Mouse (Mus musculus): ENCODE results near the gene Enox1.

Gene Enox1

DNA sequence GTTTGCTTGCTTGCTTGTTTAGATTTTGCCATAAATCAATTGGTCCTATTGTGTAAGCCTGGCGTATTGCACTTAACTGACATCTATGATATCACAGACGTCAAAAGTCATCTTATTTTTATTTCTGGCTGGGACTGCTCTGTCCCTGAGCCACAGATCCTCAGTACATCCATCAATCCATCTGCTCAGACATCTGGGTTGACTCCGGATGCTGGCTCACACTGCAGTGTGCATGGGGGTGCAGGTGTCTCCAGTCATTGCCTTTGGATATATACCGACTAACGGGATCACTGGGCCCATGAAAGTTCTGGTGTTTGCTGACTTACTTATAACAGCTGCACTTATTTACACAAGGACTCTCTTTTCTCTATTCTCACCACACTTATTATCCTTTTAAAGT, 419.8 kb downstream of the Enox1 start:
- no peak for DNase-seq (ENCODE audit: low spot score in 2 of 2)

DNA sequence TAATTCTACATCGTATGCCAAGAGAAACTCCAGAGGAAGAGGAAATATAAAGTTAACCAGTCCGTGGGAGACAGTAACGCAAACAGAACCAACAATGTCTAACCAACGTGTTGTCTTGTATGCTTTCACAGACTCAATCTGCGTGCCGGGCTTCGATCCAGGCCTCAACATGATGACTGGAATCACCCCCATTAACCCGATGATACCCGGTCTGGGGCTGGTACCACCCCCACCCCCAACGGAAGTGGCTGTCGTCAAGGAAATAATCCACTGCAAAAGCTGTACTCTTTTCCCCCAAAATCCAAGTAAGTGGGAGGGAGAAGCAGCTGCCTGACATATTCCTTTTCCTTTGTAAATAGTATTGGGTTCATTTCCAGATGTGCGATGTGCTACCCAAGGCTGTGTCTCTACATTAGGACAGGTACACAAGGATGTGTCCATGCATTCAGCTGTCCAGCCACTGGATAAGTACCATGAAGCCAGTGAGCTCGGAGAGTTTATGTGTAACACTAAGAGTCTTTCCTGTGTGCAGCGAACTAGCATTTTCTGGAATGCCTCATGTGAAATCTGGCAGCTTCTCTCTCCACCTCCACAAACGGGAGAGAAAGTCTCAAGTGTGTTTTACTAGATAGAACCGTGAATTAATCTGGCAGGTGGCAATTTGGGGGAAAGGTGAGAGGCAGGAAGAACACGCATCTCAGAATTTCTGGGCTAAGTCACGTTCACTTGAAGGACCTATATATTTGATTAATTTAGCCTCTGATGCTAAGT, 421.1 kb downstream of the Enox1 start:
- no peak for DNase-seq (ENCODE audit: low spot score in 2 of 2)

DNA sequence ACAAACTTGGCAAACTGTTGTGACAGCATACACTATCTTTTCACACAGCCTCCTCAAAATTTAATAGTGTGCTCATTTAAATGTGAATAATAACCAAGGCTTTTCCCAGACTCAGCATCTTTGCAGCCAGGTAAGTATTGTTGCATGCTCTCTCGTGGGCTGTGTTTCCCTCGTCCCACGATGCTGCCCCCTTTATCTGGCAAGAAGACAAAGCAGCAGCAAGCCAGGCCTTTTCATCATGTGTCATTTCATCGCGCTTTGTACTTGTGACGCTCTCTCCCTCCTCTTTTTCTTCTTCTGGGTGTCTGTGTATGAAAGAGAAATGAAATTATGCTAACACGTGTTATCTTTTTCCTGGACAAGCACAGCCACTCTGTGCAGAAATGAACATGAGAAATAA, 421.8 kb downstream of the Enox1 start:
- no peak for DNase-seq (ENCODE audit: low spot score in 2 of 2)

DNA sequence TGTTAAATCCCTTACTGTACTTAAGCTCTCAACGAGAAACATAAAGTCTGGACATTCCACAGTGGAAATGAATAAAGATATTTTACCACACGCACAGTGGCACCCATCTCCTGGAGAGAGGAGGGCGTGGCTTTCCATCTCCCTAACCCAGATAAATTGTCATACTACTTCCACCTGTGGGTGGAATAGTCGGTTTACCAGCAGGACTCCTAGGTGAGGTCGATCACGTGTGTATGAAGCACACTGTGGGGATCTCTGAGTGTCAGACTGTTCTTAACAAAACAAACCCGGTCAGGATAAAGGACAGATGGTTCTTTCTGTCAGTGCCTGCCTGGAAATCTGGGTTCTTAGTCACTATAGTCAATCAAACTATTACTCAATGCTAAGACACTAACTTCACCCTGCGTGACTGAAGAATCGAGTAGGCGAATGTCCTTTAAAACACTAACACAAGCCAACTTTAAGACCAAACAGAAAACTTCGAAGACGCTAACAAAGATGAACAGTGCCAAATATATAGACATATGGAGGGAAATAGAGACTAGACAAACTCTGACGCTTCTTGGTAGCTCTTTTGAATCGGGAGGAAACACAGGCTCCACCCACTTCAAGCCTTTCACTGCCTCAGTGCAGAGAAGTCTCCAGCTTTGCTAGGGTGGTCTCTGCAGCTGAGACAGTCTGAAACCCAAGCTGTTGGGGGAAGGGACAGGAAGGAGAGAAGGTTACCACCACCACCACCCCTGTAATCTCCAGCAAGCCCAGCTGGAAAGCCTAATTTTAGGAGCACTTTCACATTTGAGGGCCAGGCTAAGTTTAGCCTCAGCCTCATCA, 423.8 kb downstream of the Enox1 start:
- no peak for DNase-seq (ENCODE audit: low spot score in 2 of 2)

DNA sequence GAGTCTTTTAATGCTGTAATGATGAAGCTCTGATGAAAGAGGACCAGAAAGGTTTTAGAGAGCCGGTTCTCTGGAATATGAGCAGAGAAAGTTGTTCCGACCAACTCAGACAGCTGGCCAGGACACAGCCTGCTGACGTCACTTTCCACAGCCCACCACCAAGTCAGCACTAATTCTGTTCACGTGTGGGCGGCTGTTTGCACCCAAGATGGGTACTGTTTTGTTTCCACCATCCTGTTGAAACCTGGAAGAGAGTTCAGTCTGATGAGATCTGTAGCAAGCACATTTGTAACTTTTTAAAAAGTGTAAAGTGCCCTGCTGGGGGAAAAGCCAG, 424.3 kb downstream of the Enox1 start:
- DNase-seq (ENCODE audit: low spot score in 2 of 2): peak in 1 of 2 experiments; percentile 42

DNA sequence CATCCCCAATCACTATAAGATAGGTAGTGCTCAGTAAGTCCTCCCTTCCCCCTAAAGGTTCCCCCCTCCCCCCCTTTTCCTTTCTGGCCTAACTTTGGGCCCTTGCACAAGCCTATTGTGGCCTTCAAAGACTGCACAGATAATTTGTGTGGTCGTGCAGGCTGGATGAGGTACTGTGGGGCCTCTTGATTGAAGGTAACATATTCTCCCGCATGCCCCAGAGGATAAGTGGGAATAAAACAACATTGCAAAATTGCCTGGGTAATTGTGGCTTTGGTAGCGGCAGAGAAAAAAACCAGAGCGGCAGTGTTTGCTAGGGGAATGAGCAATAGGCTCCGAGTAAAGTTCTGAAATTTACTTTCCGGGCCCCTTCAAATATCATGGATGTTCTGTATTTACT, 425.1 kb downstream of the Enox1 start:
- DNase-seq (ENCODE audit: low spot score in 2 of 2): no peak

DNA sequence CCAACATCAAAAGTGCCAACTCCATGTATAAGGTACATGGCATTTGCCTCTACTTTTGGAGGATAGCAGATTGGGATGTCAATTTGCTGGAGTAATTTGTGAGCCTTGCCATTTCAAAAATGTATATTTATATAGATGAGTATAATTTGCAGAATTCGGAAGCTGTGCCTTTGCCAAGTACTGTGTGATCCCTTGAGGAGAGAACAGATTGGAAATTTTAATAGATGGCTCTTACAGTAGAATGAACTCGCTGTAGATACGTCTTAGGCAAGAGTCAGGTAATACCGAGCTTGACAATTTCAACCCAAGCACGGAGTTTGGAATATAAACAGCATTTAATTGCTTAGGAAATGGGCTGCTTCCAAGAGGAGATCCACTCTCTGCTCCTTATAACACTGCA, 427.9 kb downstream of the Enox1 start:
- no peak for DNase-seq (ENCODE audit: low spot score in 2 of 2)

DNA sequence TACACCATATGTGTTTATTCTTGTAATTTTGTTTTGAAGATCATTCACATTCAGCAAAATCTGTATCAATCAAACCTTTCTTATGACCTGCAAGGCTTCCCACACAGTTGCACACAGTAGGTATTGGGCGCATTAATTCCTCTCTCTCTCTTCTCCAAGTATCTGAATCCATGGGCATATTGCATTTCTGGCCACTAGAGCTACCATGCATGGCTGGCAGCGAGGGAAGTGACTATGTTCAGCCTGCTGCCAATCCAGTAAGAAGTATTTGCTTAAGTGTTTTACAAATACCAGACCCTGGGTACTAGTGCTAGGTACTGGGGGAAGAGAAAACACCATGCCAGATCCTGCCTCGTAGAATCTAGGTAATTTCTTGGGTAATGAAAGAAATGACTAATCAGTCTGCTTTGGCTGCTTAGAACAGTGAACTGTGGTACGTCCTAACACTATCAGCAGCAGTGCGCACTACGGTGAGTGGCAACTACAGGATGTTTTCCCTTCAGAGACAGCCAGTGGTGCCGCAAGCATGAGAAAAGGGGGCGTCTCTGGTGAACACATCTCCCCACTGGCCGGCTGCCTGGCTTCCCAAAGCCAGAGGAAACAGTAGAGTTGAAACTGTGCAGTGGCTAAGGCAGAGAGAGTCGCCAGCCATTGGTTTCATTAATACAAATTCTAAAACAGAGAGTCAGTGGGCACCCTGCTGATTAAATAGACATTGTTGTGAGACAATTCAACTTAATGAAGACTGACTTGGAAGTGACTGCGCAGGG, 428.7 kb downstream of the Enox1 start:
- DNase-seq (ENCODE audit: low spot score in 2 of 2): no peak

DNA sequence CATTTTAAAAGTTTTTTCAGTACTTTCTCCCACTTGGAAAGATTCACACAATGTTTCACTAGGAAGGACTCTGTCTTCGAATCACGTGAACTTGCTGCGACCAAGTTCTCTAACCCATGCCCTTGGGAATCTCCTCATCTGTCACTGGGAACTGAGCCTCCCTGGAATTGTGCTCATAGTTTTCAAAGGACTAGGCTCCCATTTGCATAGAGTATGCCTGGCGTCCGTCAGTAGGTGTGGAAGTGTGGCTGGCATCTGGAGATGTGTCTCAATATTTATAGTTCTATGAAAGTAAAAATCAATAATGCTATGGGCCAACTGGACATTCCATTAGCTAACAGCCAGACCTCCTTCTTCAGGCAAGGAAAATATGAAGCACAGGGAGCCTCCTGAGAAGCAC, 429.5 kb downstream of the Enox1 start:
- DNase-seq (ENCODE audit: low spot score in 2 of 2): no peak

DNA sequence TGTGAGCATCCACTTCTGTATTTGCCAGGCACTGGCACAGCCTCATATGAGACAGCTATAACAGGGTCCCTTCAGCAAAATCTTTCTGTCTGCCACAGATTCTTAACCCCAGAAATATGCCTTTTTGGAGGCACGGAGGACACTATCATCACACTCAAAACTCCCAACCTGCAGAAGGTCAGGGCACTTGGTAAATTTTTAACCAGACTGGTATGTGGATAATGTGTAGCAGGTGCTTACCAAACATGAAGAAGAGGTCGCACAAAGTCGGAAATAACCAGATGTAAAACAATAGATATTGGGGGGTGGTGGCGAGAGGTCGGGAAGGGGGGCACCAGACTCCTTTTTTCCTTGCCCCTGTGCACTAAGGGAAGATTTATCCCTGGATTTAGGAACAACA, 430.6 kb downstream of the Enox1 start:
- DNase-seq (ENCODE audit: low spot score in 2 of 2): no peak

DNA sequence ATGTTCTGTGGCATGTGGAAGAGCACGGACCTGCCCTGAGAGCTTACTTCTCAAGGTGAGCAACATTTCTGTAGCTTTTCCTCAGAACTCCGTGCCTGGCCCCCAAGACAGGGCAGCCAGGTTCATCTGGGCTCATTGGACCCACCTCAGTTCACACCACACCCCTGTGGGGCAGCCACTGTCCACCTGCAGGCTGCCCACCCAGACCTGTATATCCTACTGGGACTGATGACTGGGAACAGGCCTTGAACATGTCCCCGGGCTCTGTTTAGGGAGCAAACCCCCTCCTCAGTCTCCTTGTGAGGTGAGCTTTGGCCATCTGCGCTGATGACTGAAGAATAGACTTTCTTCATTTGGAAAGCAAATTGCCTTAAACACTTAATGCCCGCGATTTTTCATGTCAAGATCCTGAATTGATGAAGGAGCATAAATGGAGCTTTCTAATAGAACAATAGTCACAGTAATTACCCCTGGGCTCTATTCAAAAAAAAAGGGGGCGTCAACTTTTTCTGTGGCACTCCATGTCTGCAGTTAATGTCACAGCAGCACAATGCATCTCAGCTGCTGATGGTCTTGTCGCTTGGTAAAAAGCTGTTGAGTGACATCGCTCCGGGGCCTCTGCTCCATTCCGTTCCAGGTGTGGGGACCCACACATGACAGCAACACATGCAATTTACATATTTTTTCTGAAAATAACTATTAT, 436.7 kb downstream of the Enox1 start:
- no peak for DNase-seq (ENCODE audit: low spot score in 2 of 2)

DNA sequence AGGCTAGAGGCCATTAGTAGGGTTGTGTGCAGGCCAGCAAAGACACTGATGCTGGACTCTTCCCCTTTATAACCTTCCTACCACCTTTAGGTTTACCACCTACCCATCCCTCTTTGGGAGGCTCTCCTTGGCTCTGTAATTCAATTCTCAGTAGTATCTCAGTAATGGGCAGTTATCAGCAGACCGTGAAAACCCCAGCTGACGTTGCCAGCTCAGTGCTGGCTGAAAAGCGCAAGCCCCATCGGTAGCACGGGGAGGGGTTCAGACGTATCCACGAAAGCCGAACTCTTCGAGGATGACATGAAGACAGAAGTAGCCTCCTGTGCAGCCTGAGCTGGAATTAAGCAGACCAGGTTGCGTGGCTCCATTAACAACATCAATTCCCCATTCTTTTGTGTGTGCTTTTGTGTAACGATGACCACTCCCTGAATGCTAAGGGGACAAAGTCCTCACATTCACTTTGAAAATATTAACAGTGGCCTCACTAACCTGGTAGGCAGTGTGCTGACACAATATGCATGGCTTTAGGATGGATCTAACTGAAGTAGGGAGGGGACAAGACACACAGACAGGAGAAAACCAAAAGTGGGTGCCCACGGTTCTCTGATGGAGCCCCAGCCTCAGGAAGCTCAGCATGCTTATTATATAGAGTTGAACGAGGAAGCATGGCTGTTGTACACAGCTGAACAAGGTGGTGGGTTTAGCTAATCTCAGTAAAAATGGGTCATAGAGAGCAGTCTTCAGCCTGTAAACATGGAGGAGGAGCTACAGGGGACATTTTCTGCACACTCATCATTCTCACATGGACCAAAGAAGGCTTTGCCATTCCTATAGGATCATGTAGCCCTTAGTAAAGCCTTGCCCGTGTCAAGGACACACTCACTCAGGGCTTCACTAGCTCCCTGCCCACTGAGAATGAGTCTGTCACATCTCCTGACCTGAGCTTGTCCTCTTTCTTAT, 439.9 kb downstream of the Enox1 start:
- DNase-seq (ENCODE audit: low spot score in 2 of 2): no peak

DNA sequence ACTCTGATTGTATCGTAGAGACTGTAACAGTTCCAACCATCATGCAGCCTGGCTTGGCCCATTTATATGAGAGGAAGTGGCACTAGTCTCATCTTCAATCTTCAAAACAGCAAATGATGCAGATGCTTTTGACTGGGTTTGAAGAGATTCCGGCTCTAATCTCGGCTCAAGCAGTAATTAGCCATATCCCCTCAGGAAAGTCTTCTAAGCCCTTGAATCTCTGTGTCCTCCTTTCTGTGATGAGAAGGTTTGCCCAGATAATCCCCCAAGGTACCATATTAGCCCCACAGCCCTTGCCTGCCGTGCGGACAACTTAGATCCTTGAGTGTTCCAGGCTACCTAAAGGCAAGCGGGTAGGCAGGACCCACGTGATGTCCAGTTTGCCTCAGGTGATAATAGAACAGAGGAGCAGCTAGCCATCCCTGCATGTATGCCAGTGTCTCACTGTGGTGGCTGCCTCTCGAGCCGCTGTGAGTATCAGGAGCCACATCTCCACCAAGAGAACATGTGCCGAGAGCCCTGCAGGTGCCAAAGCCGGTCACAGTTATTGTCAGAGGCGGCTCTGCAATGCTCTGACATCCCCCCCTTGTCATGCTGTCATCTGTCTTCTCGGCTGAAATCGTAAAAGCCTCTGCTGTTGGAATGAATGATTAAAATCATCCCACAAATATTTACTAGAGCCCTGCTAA, 442.6 kb downstream of the Enox1 start:
- DNase-seq (ENCODE audit: low spot score in 2 of 2): no peak

DNA sequence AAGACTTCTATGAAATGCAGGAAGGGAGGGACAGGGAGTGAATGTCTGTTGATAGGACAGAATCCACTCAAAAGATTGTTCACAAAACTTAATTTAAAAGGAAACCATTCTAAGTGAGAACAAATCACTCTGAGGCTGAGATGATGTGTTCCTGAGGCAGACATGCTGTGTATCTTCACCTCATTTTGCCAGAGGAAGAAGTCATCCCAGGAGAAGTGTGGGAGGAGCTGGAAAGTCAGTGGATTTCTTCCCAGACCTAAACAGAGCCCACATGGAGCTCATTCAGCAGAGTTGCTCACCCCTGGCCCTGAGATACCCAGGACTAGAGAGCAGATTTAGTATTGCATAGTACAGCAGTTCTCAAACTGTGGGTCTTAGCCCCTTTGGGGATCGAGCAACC, 444.2 kb downstream of the Enox1 start:
- DNase-seq (ENCODE audit: low spot score in 2 of 2): no peak

DNA sequence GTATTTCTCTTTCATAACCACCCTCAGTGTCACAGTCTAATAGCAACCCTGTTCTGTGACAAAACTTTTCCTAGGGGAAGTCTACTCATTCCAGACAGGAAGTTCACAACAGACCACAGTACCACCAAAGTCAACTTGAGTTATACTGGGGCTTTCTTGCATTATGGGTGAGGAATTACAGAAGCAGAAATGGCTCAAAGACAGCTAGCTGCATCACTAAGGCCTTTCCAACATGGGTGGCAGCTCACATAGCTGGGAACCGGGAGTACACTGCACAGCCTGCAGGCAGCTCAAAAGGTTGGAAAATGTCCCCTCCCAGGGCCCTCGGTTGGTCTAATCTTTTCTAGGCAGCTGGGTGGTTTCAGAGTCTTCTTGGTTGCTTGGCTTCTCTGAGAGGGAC, 444.9 kb downstream of the Enox1 start:
- DNase-seq (ENCODE audit: low spot score in 2 of 2): no peak

DNA sequence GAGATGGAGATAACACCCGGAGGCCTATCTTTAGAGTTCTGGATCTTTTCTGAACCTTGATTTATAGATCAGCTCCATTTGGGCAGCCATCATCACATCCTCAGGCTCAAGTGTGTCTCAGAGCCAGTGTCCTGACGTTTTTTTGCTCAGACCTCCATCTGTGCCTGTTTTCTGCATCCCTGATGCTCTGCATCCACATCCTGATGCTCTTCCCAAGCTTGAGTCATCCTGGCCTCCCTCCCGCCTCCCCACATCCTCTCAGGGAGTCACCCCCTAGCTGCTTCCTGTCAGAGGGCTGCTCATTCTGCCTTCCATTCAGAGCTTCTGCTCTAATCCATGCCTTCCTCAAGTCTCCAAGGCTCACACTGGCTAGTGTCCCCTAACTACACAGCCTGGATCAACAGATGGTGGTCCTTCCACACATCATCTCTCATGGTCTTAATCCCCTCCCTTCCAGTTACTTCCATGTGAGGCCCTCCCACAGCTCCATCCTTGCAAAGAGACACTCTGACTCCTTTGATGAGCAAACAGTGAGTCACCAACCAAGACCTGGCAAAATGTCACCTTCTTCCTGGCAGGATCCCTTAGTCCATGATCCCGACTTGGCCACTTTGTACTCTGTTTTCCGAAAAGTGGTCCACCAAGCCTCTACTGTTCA, 451.7 kb downstream of the Enox1 start:
- peak in 1 of 2 experiments; percentile 31 for DNase-seq (ENCODE audit: low spot score in 2 of 2)

DNA sequence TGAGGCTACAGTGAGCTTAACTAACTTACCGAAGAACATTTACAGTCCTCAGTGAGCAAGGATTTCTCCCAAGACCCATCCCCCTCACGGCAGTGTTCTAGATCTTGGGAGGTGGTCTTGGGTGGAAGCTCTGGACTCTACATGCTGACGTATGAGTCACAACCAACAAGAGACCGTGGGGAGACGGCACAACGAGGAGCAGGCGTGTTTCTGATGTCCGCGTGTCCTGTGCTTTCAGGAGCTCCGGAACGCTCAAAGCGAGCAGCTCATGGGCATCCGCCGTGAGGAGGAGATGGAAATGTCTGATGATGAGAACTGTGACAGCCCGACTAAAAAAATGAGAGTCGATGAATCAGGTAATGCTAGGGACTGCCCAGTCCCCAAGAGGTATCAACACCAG, 458.6 kb downstream of the Enox1 start:
- DNase-seq (ENCODE audit: low spot score in 2 of 2): no peak

DNA sequence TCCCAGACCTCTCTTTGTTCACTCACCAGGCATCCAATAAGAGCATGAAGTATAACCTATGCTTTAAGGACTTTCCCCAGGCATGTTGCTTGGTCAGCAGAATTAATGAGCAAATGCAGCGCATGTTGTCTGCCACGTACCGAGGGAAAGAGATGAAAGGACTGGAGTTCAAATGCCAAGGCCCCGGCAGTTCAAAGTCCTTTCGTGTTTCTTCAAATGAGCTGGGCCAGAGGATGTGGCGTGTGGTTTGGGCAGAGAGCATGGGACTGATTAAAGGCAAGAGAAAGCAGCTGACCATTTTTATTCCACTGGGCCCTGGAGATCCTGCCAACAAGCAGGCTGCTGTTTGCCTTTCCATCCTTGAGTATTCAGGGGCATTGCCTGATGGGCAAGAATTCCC, 460.7 kb downstream of the Enox1 start:
- DNase-seq (ENCODE audit: low spot score in 2 of 2): no peak

DNA sequence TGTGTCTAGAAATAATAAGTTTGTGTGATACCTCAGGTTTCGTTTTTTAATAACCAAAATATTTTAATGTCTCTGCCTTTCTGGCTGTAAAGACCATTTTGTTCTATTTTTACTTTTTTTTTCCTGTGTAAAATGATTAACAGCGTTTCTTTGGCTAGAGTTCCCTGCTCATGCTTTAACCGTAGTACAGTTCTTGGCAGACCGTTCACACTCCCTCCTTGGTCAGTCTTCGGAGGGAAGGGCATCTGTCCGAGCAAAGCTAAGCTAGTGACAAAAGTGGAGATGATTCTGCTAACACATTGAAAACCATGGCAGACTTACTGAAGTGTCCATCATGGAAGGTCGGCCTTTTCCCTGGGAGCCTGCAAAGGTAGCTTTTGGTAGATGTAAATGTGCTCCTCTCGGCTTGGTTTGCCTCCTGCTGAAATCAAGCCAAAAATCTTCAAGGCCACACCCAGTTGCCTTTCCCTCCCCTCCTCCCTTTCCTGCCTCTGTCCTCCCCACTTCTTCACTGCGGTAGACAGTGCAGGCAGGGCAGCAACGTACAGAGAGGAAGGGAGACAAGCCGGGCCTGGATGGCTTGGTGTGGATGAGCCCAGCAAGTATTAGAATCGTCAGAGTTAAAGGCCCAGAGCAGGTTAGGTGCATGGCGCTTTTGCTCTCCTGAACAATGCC, 461.7 kb downstream of the Enox1 start:
- DNase-seq (ENCODE audit: low spot score in 2 of 2): no peak

All from frontal cortex, postnatal 25 days (tissue).